Mouse (Mus musculus) liver, embryonic 14.5 days (tissue): Measurements from ENCODE around the gene Ltbp2.

Source experiments
- CTCF ChIP-seq: IDR thresholded peaks from 2 replicates; pipeline ENCODE4 v1.5.1; 2016; ENCODE audit warnings: antibody characterized with exemption, low read depth, control low read depth
- EP300 ChIP-seq: IDR thresholded peaks from 2 replicates; pipeline ENCODE4 v1.6.1; 2016; ENCODE audit warnings: antibody characterized with exemption, low read depth

- TF ChIP-seq CTCF (no peak), EP300 (no peak)
These were observed 47.1 kb downstream of the Ltbp2 start for GRCm38 (mm10) chr12:84829109-84829724.
